Mouse (Mus musculus): Measurements from ENCODE around the gene Neurl4.

DNA sequence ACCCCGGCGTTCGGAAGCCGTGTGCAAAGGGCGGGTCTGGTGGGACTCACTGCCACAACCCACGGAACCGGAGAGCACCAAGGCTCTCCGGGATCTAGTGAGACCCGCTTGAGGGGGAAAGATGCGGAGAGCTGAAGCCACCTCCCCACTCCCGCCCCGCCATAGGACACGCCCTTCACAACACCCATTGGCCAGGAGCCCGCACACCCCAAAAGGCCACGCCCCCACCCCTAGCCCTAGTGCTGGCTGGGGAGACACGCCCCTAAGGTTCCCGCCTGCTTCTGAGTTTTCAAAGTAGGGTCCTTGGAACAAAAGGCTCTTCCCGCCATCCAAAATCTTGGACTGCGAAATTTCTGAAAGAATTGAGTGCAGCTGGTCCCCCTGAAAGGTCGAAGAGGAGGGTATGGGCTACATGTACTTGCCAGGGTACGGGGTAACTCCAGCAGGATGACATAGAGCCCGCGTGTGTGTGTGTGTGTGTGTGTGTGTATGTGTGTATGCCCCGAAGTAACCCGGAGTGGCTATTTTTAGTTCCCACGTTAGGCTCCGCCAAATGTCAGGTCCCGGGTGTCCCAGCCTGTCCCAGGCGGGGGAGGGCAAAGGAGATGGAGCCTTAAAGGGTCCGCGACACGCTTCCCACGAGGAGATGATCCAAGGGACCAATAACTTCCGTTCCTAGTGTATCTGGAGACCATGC, 47.3 kb downstream of the Neurl4 start, which contains the start of gene Slc2a4:
- no peak for TF ChIP-seq CTCF (IDR thresholded peaks at IDR 0.05; ENCODE audit: low read depth, low read length)
- no peak for TF ChIP-seq EP300 (IDR thresholded peaks at IDR 0.05; ENCODE audit: insufficient read depth, low read depth, low read length)
- TF ChIP-seq POLR2A (IDR thresholded peaks at IDR 0.05; ENCODE audit: insufficient read depth, low read length): no peak
